Mouse (Mus musculus) neural tube, embryonic 11.5 days (tissue): ENCODE measurements at regions not wholly inside any gene's neighbourhood (a gene's known extent, or its start where the extent isn't known, plus 50 kb on each side); places are given as distances from the start of the nearest gene placed in this dataset.

Experiments used
- ATAC-seq: fragments of 200-750 bp; cut with Nextera tagmentation; 2 replicates; pipeline ENCODE4 v1.8.0; 2017; ENCODE audit warnings: moderate number of reproducible peaks, mild to moderate bottlenecking, moderate TSS enrichment, moderate library complexity; ENCODE audit not compliant: insufficient read depth, low FRiP score, low TSS enrichment
- DNase-seq: peaks from one replicate; pipeline ENCODE4 v3.0.0-alpha.2; 2015; ENCODE audit warnings: low spot score
- H3K27ac ChIP-seq: fragments of 300-500 bp; sonication (generic); 2 replicates; pipeline ENCODE4 v1.5.1; 2014; ENCODE audit warnings: low read depth, mild to moderate bottlenecking, low read length
- H3K27me3 ChIP-seq: fragments of 300-500 bp; sonication (generic); 2 replicates; pipeline ENCODE4 v1.6.1; 2014; ENCODE audit warnings: mild to moderate bottlenecking, low read length, mixed read lengths; ENCODE audit not compliant: control insufficient read depth, insufficient read depth
- H3K36me3 ChIP-seq: fragments of 300-500 bp; sonication (generic); 2 replicates; pipeline ENCODE4 v1.6.1; 2014; ENCODE audit warnings: mild to moderate bottlenecking, low read length, moderate library complexity, mixed read lengths; ENCODE audit not compliant: control insufficient read depth, insufficient read depth
- H3K4me1 ChIP-seq: fragments of 300-500 bp; sonication (generic); 2 replicates; pipeline ENCODE4 v1.6.1; 2014; ENCODE audit warnings: low read length, mixed read lengths; ENCODE audit not compliant: control insufficient read depth, insufficient read depth
- H3K4me2 ChIP-seq: fragments of 300-500 bp; sonication (generic); 2 replicates; pipeline ENCODE4 v1.6.1; 2014; ENCODE audit warnings: low read depth, mild to moderate bottlenecking, moderate library complexity
- H3K4me3 ChIP-seq: fragments of 300-500 bp; sonication (generic); 2 replicates; pipeline ENCODE4 v1.5.1; 2014; ENCODE audit warnings: low read depth, low read length
- H3K9ac ChIP-seq: fragments of 300-500 bp; sonication (generic); 2 replicates; pipeline ENCODE4 v1.6.1; 2014; ENCODE audit warnings: mild to moderate bottlenecking, low read length
- H3K9me3 ChIP-seq: fragments of 300-500 bp; sonication (generic); 2 replicates; pipeline ENCODE4 v1.6.1; 2016; ENCODE audit warnings: low read length; ENCODE audit not compliant: control insufficient read depth
- WGBS: fragments of 180-500 bp; shearing (Covaris S2); extraction: QIAGEN DNeasy Blood & Tissue Kit; methylation state at CpG from one replicate; pipeline ENCODE4 v1.1.7; 2014; 5-methylcytosine and 5-hydroxymethylcytosine counted together

- Histone ChIP-seq H3K36me3 (no peaks in the 10 kb centered on the region), H3K4me2 (no peak overlapping the region), H3K27me3 (no peaks in the 10 kb centered on the region), H3K4me3 (no peak overlapping the region), H3K9ac (no peak overlapping the region), H3K9me3 (no peaks in the 10 kb centered on the region), H3K4me1 (no peaks in the 10 kb centered on the region), H3K27ac (no peak overlapping the region)
- ATAC-seq, result no peak
- WGBS, result 91% methylated on average over 4 of the region's 4 CpGs
- DNase-seq, result no peak
These were observed 774.8 kb downstream of the Ryr2 start for GRCm38 (mm10) chr13:11331991-11332390.

GRCm38 (mm10) chr13:11308716-11309115 is 798.0 kb downstream of the Ryr2 start:
- H3K9me3 ChIP-seq, result no peaks in the 10 kb centered on the region
- H3K9ac ChIP-seq, result no peak overlapping the region
- no peaks in the 10 kb centered on the region for H3K27me3 ChIP-seq
- no peak overlapping the region for H3K27ac ChIP-seq
- DNase-seq (no peak), ATAC-seq (no peak)
- no peak overlapping the region for H3K4me3 ChIP-seq
- no peak overlapping the region for H3K4me2 ChIP-seq
- H3K36me3 ChIP-seq, result no peaks in the 10 kb centered on the region
- no peaks in the 10 kb centered on the region for H3K4me1 ChIP-seq
- WGBS, result 84% methylated on average over 2 of the region's 2 CpGs

- Histone ChIP-seq H3K27me3 (no peaks in the 10 kb centered on the region), H3K9ac (no peak overlapping the region), H3K36me3 (no peaks in the 10 kb centered on the region), H3K27ac (no peak overlapping the region), H3K4me3 (no peak overlapping the region), H3K4me1 (no peaks in the 10 kb centered on the region), H3K4me2 (no peak overlapping the region), H3K9me3 (no peaks in the 10 kb centered on the region)
- WGBS, result 90% methylated on average over 2 of the region's 2 CpGs
- no peak for ATAC-seq
- no peak for DNase-seq
These were observed 811.3 kb downstream of the Ryr2 start for GRCm38 (mm10) chr13:11295493-11295892.

GRCm38 (mm10) chr13:11294689-11295088 is 812.1 kb downstream of the Ryr2 start:
- Histone ChIP-seq H3K27ac (no peak overlapping the region), H3K27me3 (no peaks in the 10 kb centered on the region), H3K9ac (no peak overlapping the region), H3K9me3 (no peaks in the 10 kb centered on the region), H3K36me3 (no peaks in the 10 kb centered on the region), H3K4me1 (no peaks in the 10 kb centered on the region), H3K4me3 (no peak overlapping the region), H3K4me2 (no peak overlapping the region)
- 82% methylated on average over 1 of the region's 1 CpGs for WGBS
- DNase-seq (no peak), ATAC-seq (no peak)

- Histone ChIP-seq H3K4me3 (no peak overlapping the region), H3K36me3 (no peaks in the 10 kb centered on the region), H3K4me1 (no peaks in the 10 kb centered on the region), H3K4me2 (no peak overlapping the region), H3K9ac (no peak overlapping the region), H3K27me3 (no peaks in the 10 kb centered on the region), H3K27ac (no peak overlapping the region), H3K9me3 (no peaks in the 10 kb centered on the region)
- ATAC-seq, result no peak
- DNase-seq, result no peak
These were observed 813.0 kb downstream of the Ryr2 start for GRCm38 (mm10) chr13:11293750-11294149.

- 16% methylated on average over 1 of the region's 1 CpGs for WGBS
- no peak overlapping the region for H3K4me3 ChIP-seq
- peak; percentile 35; the same call in 1 of the 2 replicates for ATAC-seq
These were observed 832.8 kb downstream of the Ryr2 start for GRCm38 (mm10) chr13:11273896-11274295.

GRCm38 (mm10) chr13:11268673-11269340 is 837.9 kb downstream of the Ryr2 start:
- no peak overlapping the region for H3K9ac ChIP-seq
- no peaks in the 10 kb centered on the region for H3K27me3 ChIP-seq
- no peak overlapping the region for H3K4me2 ChIP-seq
- 86% methylated on average over 5 of the region's 5 CpGs for whole genome bisulfite sequencing
- H3K36me3 ChIP-seq, result no peaks in the 10 kb centered on the region
- no peak overlapping the region for H3K4me3 ChIP-seq
- H3K27ac ChIP-seq, result no peak overlapping the region
- no peaks in the 10 kb centered on the region for H3K9me3 ChIP-seq
- no peaks in the 10 kb centered on the region for H3K4me1 ChIP-seq
- no peak for DNase-seq
- ATAC-seq, result no peak

More at GRCm38 (mm10) chr13:11273896-11274295, 832.8 kb downstream of the Ryr2 start:
- no peaks in the 10 kb centered on the region for H3K27me3 ChIP-seq
- no peak overlapping the region for H3K4me2 ChIP-seq
- H3K27ac ChIP-seq, result no peak overlapping the region
- H3K9me3 ChIP-seq, result no peaks in the 10 kb centered on the region
- DNase-seq, result no peak
- no peak overlapping the region for H3K9ac ChIP-seq
- no peaks in the 10 kb centered on the region for H3K36me3 ChIP-seq
- no peaks in the 10 kb centered on the region for H3K4me1 ChIP-seq

- Histone ChIP-seq H3K36me3 (no peaks in the 10 kb centered on the region), H3K27ac (no peak overlapping the region), H3K4me2 (no peak overlapping the region), H3K27me3 (no peaks in the 10 kb centered on the region), H3K4me3 (no peak overlapping the region), H3K9me3 (no peaks in the 10 kb centered on the region), H3K9ac (no peak overlapping the region), H3K4me1 (no peaks in the 10 kb centered on the region)
- DNase-seq (peak; percentile 11), ATAC-seq (no peak)
These were observed 859.2 kb downstream of the Ryr2 start for GRCm38 (mm10) chr13:11247541-11247940.

GRCm38 (mm10) chr13:11216671-11217330 is 856.2 kb upstream of the Chrm3 start:
- no peak for ATAC-seq
- no peak for DNase-seq
- H3K9ac ChIP-seq, result no peak overlapping the region
- H3K4me2 ChIP-seq, result no peak overlapping the region
- no peaks in the 10 kb centered on the region for H3K36me3 ChIP-seq
- no peak overlapping the region for H3K4me3 ChIP-seq
- H3K27ac ChIP-seq, result no peak overlapping the region
- H3K27me3 ChIP-seq, result no peaks in the 10 kb centered on the region
- no peaks in the 10 kb centered on the region for H3K9me3 ChIP-seq
- no peaks in the 10 kb centered on the region for H3K4me1 ChIP-seq
- WGBS, result 90% methylated on average over 3 of the region's 3 CpGs
